Mouse (Mus musculus) heart, postnatal 14 days (tissue): ENCODE data around the gene Polh. TPM values are rescaled to one million over a fixed set of nuclear protein-coding genes. Genes with fewer than 3 reads are reported as not detected.

Source experiments
- DNase-seq, 2 experiments: peaks; one replicate each; pipeline ENCODE4 v3.0.0; 2021 to 2022
- intact Hi-C: fragments of 180-260 bp; cut with DNase I; formaldehyde crosslinking; loops from one replicate; pipeline ENCODE4 v1.15.1; 2025
- long read RNA-seq, 2 experiments: library from polyadenylated mRNA; stranded (forward); transcript quantifications; one replicate each; pipeline ENCODE4 v2.0.0; 2021
- total RNA-seq, 2 experiments: library from RNA; stranded (reverse); gene quantifications; 2 replicates each; pipeline ENCODE4 v1.2.3; 2021

The Polh gene
- total RNA-seq = 10 to 100 TPM in 1 of 2 experiments, 1 to 10 TPM in 1; 9.7 to 10.6 TPM
- long read RNA-seq, experiment 1, partial matches to known transcripts = 0 of 3 reads
- long read RNA-seq, experiment 1, other reads (novel, unspliced or antisense) = 0 of 3 reads
- long read RNA-seq, experiment 2, partial matches to known transcripts = 1 of 7 reads
- long read RNA-seq, experiment 2, other reads (novel, unspliced or antisense) = 3 of 7 reads

DNA sequence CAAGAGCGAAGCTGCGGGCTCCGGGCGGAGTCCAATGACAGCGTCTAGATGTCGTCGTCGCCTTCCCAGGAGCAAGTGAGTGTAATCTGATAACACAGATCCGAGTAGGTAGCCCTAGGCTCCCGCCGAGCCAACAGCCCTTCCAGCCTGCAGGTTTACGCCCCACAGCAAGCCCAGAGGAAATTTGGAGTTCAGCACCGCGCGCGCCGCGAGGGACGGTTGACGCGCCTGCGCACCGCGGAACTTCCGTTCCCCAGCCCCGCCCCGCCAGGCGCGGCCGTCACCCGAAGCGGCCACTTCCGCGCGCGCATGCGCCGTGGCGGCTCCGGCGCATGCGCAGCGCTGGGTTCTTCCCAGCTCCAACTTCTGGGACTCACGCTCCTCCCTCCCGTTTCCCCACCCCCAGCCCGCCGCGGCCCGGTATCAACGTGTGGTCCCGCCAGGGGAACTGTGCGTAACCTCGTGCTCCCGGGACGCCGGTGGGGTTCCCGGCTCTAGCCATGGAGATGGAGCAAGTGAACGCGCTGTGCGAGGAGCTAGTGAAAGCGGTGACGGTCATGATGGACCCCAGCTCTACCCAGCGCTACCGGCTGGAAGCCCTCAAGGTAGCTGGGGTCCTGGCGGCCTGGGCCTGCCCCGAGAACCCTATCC is at the start of gene Polh, which contains the start of gene Xpo5:
TSS of gene Polh (minus strand) at position 225 of the 651 bp plus-strand sequence.
TSS of gene Xpo5 (plus strand) at position 362 of the 651 bp plus-strand sequence.
- intact Hi-C loops = no loop called here
- peak; percentile 96 for DNase-seq

DNA sequence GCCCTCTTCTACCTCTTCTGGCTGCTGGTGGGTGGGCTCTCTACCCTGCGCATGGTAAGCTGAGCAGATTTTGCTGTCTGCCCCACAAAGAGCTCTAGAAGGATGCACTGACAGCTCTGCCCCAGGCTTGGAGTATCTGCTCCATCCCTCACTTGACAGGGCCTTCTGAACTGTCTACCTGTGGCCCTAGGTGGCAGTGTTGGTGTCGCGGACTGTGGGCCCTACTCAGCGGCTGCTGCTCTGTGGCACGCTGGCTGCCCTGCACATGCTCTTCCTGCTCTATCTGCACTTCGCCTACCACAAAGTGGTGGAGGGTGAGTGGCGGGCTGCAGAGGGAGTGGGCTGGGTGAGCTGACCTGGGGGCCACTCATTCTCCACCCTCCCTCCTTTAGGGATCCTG is 48.7 kb upstream of the Polh start:
- intact Hi-C loops = no loop called here
- DNase-seq = no peak

DNA sequence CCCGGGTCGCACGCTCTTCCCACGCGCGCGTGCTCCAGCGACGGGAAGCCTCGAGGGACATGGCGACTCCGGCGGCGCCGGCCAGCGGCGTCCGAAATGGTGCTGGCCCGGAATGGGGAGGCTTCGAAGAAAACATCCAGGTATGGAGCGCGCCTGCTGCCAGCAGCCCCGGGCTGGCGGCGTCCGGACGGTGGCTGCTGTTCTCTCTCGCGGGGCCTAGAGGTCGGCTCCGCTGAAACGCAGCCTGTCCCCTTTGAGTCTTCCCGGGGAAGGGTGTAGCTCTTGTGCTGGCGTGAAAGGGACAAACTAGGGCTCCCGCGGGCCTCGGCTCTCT is 45.7 kb upstream of the Polh start:
- intact Hi-C loops = loop anchor here (5.0 kb wide), 1 partner anchor 134 kb away; the partner anchor contains the start of gene Zfp318
- no peak for DNase-seq

DNA sequence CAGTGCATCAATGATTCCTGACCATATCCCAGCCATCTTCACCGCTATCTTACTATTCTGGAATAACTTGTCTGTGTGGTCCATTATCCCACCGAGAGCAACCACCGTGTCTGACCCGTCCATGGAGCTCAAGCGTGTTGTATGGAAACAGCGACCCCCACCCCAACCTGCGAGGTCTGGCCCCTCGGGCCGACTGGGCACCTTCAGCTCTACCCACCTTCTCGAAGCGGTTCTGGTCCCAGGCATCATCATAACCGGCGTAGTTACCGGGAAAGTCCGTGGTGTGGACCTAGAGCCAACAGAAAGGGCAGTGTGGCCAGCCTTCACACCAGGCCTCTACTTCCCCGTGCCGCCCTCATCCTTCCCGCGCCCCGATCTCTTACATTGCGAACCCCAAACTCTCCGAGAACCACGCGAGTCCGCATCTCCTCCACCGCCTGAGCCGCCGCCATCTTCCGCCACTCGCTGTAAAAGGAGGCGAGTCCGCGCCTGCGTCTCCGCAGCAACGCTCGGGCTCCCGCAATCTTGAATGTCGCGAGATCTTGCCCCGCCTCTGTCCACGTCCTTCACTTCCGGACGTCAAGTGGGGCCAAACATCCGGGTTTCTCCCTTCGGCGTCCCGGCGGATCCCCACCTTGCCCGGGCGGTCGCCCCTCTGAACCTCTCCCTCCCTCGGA is 45.2 kb upstream of the Polh start, which contains the start of the genes Polr1c and Yipf3:
TSS of gene Polr1c (minus strand) at position 543 of the 677 bp plus-strand sequence.
TSS of gene Yipf3 (plus strand) at position 569 of the 677 bp plus-strand sequence.
- peak; percentile 93 to 97 for DNase-seq
- intact Hi-C loops = loop anchor here (5.0 kb wide), 1 partner anchor 135 kb away; the partner anchor contains the start of gene Zfp318

DNA sequence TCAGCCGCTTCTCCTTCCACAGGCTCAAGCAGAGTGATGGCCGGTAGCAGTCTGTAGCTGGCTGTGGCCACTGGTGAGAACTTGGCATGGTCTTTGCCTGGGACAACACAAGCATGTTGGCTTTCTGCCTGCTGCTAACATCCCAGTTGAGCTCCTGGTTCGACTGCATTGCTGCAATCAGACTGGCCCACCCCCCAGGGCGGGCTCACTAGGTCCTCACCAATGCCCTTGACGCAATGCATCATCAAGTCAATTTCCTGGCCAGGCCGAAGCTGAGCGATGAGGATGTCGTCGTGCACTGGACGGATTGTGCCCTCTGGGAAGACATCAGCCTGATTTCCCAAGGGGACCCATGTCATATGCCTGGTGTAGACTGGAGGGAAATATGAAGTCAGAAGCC is 42.1 kb upstream of the Polh start:
- DNase-seq = no peak

DNA sequence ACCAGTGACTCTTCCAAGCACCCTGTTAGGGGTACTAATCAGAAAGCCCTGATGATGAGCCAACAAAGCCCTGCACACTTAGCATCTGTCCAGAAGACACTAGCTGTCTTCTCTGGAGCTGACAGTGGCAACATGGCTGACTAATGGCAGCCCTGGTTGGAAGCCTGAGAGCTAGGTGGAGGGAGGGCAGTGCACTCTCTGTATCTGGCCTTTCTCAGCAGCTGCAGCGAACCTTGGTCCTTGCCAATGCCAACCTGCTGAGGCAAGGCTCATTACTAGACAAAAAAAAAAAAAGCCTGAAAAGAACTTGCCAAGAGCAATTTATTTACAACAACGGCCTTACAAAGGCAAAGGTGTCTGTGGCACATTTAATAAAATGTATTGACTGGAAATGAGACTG is 41.2 kb upstream of the Polh start:
- intact Hi-C loops = no loop called here
- DNase-seq = no peak

More for the DNA sequence above, 42.1 kb upstream of the Polh start:
- intact Hi-C loops = no loop called here

DNA sequence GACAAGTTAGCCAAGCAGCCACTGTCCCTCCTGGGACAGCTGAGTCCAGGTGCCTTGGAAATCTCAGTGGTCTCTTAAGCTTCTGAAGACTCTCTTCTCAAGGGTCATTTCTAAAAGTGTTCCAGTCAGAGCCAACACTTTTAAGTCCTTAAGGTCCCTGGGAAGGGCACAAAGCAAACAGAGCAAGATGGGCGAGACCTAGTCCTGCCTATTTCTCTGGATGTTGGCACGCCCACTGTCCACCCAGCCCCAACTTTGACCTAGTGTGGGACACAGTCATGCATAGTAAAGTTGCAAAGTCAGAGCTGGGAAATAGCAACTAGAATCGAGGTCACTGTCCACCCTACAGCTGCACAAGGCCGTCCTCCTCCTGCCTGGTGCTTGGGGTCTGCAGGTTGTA is 40.5 kb upstream of the Polh start:
- no peak for DNase-seq
- intact Hi-C loops = no loop called here

DNA sequence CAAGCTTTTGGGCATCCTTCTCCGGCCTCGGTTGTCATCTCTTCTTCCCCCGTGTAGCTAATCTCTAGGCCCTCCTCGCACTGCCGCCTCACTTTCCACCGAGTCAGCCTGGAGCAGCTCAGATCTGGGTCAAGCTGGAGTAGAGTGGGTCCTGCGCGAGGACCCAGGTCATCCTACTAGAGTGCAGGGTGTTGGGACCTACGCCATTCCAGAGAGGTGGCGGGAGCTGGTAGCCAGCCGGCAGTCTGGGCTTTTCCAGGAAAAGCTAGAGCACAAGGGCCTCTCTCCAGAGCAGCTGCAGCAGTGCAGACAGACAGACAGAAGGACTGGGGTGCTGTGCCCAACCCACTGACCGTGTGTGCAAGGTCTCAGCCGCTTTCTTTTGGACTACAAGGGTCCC is 39.8 kb upstream of the Polh start:
- DNase-seq = no peak
- intact Hi-C loops = no loop called here

DNA sequence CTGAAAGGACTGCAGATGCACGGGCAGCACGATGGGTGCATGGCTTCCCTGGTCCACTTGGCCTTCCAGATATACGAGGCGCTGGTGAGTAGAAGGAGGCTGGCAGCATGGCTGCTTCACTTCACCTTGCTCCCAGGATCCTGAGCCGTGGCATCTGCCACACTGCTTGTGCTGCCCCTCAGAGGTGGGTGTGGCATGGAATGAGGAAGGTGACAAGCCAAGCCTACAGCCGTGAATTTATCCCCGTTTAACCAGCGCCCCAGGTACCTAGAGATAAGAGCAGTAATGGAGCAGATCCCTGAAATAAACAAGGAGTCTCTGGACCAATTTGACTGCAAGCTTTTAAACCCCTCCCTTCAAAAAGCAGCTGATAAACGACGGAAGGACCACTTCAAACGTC is 39.0 kb upstream of the Polh start:
- DNase-seq = no peak
- intact Hi-C loops = no loop called here

DNA sequence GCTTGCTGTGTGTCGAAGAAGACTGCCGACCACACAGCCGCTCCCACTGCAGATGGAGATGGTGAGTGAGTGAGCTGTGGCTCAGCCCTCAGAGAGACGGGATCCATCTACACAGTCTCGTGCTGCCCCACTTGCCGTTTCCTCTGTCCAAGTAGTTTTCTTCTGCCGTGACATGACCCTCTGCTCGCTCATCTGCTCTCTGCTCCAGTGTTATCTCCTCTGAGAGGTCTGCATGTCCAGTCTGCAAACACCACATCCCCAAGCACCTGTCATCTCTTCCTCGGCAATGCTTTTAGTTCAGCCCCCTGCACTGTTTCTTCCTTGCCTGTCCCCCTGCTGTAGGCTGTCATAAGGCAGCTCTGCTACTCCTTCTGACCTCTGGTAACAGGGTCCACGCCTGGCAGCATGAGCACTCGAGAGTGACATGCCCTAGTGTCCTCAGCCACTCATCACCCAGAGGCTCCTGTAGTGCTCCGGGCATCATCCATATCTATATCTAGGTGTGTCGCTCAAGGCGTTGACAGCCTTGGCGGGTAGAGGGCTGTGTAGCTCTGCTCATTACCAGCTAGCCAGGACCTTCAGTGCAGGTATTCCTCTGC is 37.2 kb upstream of the Polh start:
- DNase-seq = no peak
- intact Hi-C loops = no loop called here

DNA sequence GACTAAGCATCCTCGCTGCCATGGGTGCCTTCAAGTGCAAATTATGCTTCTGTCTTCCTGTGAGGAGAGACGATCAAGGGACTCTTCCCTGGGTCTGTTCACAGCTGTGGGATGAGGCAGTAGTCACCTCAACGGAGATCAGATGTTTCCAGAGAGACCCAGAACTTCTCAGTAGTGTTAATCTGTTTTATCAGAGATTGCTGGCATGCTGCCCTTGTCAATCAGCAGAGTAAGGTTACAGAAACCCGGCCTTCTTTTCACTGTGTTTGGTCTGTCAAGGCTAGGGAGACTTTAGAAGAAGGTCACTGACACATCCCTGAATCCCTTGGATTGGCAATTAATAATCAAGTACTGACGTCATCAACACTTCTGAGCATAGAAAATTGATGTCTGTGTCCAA is 35.0 kb upstream of the Polh start:
- DNase-seq = no peak
- intact Hi-C loops = no loop called here

DNA sequence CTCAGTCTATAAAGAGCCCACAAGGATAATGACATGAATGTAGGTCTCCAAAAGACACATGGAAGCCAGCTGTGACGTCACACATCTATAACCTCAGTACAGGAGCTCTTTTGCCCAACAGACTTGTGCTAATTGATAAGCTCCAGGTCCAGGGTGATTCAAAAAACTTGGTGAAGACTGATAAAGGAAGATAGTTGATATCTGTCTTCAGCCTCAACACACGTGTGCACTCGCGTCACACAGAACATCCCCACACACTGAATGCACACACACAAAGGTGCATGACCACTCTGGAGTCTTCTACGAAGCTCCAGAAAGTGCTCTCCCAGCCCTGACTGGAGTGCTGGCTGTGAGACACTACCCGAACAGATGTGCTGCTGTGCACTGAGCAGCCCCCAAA is 34.6 kb upstream of the Polh start:
- intact Hi-C loops = no loop called here
- no peak for DNase-seq

DNA sequence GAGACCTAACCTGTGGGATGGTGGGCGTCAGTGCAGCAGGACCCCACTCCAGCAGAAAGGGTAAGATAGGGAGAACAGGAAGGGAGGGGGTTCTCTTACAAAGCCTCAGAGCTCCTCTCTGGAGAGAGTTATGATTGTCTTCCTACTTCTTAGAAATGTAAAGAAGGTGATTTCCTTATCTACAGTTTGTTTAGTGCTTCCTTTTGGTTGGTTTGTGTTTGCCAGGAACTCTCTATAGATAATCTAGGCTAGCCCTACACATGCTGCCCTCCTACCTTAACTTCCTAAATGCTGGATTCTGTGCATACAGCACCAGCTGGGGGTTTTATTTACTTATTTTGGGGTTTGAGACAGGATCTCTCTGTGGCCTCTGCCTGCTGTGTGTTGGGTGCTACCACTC is 33.6 kb upstream of the Polh start:
- intact Hi-C loops = no loop called here
- no peak for DNase-seq

DNA sequence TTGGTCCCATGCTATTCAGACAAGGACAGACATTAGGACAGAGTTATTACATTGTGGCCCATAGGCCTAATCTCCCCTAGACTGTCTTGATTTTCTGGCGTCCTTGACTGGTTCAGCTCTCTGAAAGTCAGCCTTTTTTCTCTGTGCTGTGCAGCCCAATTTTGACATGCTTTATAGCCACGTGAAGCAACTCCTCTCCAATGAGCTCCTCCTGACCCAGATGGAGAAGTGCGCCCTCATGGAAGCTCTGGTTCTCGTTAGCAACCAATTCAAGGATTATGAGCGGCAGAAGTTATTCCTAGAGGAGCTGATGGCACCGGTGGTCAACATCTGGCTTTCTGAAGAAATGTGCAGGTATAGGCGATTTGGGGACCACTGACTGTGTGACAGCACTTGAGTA is 25.1 kb upstream of the Polh start:
- no peak for DNase-seq
- intact Hi-C loops = no loop called here

DNA sequence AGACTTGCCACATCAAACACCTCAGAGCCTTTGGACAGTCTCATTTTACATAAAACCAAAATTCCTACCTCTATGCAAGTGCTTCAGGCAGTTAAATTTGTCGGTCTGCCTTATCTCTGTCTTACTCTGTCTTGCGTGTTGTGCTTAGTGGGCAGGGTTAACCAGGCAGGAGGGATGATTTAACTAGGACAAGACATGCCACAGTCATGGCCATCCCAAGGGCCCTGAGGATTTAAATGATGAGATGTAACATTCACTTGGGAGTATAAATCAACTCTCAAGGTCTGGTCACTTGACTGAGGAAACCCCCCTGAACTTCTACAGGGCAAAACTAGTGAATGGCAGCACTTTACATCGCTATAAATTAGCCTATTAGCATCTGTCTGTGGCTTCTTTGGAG is 19.2 kb upstream of the Polh start:
- intact Hi-C loops = no loop called here
- DNase-seq = no peak

DNA sequence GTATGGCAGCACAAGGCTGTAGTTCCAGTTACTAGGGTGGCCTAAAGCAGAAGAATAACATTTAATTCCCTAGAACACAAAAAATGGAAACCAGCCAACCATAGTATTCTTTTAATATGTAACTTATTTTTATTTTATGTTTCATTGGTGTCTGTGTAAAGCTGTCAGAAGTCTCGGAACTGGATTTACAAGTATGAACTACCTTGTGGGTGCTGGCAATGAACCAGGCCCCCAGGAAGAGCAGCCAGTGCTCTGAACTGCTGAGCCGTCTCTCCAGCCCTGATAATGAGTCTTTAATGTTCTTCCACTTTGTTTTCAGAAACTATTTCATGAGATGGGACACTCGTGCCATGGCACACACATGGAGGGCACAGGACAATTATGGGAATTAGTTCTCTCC is 8.1 kb upstream of the Polh start:
- intact Hi-C loops = no loop called here
- no peak for DNase-seq

DNA sequence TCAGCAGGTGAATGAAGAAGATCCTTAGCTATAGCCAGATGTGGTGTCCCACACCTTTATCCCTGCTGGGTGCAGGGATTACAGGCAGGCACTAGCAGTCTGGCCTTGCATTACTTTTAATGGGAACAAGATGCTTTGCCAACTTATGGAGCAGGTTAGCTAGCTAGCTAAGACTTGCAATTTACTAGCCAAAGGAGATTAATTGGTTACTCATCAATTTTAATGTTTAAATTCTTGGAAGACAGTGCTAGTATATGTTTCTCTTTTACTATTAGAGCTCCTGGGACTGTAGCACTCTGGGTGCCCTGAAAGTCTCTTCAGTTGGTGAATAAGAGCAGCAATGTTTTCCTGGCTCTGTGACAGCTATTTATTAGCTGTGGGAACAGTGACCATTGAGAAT is 4.2 kb upstream of the Polh start:
- DNase-seq = no peak
- intact Hi-C loops = no loop called here

DNA sequence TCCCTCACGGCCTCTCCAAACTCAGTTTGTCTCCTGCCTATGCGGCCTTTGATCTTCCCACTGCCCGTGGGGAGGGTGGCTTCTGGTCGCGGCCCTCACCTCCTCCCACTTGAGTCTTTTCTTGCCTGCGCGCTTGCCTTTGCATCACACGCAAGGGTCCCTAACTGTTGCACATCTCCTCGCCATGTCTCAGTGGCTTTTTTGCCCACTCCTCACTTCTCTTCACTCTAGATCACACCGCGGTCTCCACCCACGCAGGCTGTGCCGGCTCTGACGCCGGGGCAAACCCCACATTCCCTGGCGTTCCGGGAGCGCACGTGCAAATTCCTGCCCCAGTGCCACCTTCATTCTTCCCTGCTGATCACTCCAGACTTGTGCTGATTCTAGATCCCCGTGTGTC is 633 bp upstream of the Polh start:
- peak in 1 of 2 experiments; percentile 51 for DNase-seq

DNA sequence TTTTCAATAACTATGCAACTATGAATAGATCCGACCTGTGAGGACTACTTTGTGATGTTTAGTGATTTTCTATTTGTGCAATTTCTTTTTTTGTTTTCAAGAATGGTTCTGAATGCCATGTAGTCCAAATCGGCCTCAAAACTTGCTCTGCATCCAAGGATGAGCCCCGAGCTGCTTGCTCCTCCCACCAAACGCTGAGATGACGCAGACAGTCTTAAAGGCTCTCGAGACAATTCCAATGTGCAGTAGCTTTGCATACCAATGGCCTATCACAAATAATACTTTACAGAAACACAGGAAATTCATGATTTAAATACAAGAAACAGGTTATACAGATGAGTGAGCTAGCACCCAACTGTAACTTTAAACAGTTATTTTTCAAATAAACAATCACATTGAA is 1.3 kb downstream of the Polh start:
- DNase-seq = no peak
- intact Hi-C loops = no loop called here

More for the DNA sequence above, 633 bp upstream of the Polh start:
- intact Hi-C loops = no loop called here

DNA sequence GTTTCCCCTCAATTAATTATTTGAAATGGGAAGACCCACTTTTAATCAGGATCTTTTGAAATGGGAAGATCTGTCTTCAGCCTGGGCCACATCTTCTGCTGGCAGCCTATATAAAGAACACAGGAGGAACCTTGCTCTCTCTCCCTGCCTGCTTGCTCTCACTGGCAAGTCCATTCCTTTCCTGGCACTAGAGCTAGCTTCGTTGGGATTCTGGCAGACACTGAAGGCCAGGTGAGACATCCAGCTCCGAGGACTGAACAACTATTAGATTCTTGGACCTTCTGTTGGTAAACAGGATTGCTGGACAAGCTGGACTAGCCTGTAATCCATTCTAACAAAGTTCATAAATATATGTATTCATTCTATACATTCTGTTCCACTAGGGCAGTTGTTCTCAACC is 13.6 kb downstream of the Polh start:
- no peak for DNase-seq
- intact Hi-C loops = no loop called here

DNA sequence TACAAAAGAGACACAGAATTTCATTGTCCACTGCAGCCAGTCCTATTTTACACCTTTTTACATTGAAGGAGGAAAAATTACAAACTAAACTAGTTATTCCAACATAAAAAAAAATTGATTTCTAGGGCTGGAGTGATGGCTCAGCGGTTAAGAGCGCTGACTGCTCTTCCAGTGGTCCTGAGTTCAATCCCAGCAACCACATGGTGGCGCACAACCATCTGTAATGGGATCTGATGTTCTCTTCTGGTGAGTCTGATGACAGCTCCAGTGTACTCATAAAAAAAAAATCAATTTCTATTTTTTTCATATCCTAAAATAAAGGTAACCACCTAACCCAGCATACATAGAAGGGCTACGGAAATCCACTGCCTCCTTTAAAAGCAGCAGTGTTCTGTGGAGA is 20.2 kb downstream of the Polh start:
- intact Hi-C loops = no loop called here
- DNase-seq = no peak
